Mouse (Mus musculus): ENCODE measurements around the gene Scnn1a. TPM values are rescaled to one million over a fixed set of nuclear protein-coding genes. Genes with fewer than 3 reads are reported as not detected.

Gene Scnn1a
- total RNA-seq, 1 experiment from 2014 or later, result 0.79 TPM

DNA sequence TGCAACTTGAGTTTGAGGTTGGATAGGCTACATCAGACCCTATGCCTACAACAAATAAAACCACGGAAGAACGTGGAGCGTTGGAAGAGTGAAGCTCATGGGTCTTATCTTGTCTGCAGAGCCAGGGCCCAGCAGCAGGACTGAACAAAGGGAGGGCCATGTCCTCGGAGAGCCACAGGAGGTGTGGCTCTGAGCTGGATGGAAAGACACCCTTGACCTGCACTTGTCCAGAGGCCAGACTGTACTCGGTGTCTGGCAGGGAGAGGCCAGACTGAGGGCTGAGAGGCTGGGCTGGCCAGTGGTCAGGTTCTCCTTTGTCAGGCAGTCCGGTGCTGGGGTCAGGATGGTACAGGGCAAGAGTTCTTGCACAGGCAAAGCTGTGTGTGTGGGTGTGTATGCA lies 4.9 kb downstream of the Scnn1a start:
- no peak for ATAC-seq (replicated peaks in 1 of 2; ENCODE audit: insufficient read depth in 1 of 2, low FRiP score in 2 of 2, low TSS enrichment in 1 of 2, low read depth in 1 of 2, poor library complexity in 2 of 2, severe bottlenecking in 2 of 2)

DNA sequence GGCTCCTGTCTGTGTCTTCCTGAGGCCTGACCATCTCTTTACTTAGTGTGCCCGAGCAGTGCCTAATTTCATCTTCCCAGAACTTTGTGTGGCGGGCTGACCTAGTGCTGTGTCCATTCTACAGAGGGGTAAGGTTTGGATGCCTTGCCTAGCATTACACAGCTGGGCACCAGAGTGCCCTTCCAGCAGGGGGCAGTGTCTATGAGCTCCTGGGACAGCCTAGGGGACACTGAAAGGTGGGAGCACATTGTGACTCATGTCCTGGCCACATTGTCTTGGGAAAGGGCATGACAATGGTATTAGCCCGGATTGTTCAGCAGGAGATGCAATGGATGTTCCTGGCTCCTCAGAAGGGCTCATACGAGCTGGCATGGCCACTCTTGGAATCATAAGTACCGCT lies 7.8 kb downstream of the Scnn1a start:
- ATAC-seq (replicated peaks in 1 of 2; ENCODE audit: insufficient read depth in 1 of 2, low FRiP score in 2 of 2, low TSS enrichment in 1 of 2, low read depth in 1 of 2, poor library complexity in 2 of 2, severe bottlenecking in 2 of 2), result peak in 1 of 2 experiments; percentile 32; a peak in 1 of 4 replicates

DNA sequence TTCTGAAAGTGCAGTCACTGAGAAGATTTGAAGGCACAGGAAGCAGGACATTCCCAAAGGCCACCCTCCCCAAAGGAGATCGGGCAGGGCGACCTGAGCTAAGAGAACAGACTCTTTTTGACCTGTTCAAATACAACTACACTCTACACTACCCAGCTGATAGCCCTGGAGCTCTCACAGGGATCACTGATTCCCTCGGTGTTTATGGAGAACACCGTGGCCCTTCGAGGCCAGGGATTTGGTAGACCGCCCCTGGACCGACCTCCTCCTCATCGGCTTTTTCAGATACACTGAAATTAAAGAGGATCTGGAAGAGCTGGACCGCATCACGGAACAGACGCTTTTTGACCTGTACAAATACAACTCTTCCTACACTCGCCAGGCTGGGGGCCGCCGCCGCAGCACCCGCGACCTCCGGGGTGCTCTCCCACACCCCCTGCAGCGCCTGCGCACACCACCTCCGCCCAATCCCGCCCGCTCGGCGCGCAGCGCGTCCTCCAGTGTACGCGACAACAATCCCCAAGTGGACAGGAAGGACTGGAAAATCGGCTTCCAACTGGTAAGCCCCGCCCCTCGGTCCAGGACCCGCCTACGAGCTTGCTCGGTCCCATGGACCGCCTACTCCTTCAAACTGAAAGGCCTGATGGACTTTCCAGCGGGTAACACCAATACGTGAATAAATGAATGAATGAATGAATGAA lies 10.3 kb downstream of the Scnn1a start:
- peak; percentile 63 to 72 for ATAC-seq (replicated peaks in 1 of 2; ENCODE audit: insufficient read depth in 1 of 2, low FRiP score in 2 of 2, low TSS enrichment in 1 of 2, low read depth in 1 of 2, poor library complexity in 2 of 2, severe bottlenecking in 2 of 2)

DNA sequence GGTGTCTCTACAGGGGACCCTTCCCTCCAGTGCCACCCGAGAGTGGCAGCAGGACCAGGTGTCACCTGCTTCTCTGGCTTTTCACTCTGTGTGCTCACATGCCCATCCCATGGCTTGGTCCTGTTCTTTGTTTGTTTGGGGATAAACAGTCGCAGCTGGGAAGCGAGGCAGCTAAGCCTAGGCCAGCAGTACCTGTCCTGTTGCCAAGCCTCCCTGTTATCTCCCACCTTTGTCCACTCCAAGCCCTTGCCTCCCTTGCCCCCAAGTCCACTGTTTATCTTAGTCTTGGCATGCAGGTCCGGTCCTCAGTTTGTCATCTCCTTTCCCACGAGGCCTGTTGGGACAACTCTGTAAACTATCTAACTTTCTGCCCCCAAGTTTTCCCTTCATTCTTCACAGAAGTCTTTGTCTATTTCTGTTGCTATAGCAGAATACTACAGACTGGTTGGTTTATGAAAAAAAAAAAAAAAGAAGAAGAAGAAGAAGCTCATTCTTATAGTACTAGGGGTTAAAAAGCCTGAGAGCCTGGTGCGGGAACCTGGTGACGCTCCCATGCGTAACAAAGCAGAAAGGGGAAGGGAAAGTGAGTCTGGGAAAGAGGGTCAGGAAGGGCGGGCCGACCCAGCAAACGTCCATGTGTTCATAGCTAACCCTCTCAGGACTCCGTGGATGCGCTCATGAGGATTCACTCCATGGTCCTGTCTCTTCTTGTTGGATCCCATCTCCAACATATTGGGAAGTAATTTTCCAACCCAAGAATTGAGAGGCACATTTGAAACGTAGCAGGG lies 12.8 kb downstream of the Scnn1a start:
- ATAC-seq (replicated peaks in 1 of 2; ENCODE audit: insufficient read depth in 1 of 2, low FRiP score in 2 of 2, low TSS enrichment in 1 of 2, low read depth in 1 of 2, poor library complexity in 2 of 2, severe bottlenecking in 2 of 2), result peak in 1 of 2 experiments; percentile 29; a peak in 1 of 4 replicates

DNA sequence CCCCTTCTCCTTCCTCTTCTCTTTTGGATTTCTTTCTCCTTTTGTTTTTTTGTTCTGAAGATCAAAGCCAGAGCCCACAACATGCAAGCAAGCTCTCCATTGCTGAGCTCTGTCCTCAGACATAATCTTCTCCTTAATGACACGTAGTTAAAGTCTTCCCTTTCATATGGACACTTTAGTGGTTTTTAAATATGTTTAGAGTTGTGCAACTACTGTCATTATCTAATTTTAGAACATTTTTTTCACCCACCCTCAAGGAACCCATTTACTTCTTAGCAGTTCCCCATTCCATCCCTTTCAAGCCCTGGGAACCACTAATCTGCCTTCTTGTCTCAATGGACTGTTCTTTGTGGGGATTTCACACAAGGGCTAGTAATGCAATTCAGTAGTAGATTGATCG lies 13.9 kb downstream of the Scnn1a start:
- ATAC-seq (replicated peaks in 1 of 2; ENCODE audit: insufficient read depth in 1 of 2, low FRiP score in 2 of 2, low TSS enrichment in 1 of 2, low read depth in 1 of 2, poor library complexity in 2 of 2, severe bottlenecking in 2 of 2), result no peak

DNA sequence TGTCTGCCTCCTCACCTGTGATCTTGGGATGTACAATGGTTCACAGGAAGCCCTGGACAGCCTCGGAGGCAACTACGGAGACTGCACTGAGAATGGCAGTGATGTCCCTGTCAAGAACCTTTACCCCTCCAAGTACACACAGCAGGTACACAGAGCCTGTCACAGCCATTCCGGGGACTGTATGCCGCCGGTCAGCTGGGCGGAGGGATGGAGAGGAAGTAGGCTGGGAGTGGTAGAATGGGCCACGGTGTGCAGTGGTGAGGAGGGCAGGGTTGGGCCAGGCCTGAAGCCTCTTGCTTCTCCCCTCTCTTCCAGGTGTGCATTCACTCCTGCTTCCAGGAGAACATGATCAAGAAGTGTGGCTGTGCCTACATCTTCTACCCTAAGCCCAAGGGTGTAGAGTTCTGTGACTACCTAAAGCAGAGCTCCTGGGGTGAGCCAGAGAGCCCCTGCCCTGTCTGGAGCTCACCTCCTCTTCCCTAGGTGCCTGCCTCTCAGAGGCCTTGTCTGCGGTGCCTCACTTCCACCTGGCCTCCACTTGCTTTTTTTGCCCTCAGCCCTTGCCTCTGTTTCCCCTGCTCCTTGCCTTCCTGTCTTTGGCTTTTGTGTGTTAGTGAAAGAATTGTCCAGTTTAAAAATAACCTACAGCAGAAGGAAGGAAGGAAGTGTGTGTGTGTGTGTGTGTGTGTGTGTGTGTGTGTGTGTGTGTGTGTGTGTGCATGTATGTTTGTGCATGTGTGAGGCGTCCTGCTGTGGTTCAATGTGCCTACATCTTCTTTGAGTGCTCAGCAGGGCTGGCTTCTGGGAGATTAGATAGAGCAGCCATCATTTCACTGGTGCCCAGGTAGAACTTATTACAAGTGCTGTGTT lies 18.6 kb downstream of the Scnn1a start:
- peak in 1 of 2 experiments; percentile 27; a peak in 2 of 4 replicates for ATAC-seq (replicated peaks in 1 of 2; ENCODE audit: insufficient read depth in 1 of 2, low FRiP score in 2 of 2, low TSS enrichment in 1 of 2, low read depth in 1 of 2, poor library complexity in 2 of 2, severe bottlenecking in 2 of 2)

DNA sequence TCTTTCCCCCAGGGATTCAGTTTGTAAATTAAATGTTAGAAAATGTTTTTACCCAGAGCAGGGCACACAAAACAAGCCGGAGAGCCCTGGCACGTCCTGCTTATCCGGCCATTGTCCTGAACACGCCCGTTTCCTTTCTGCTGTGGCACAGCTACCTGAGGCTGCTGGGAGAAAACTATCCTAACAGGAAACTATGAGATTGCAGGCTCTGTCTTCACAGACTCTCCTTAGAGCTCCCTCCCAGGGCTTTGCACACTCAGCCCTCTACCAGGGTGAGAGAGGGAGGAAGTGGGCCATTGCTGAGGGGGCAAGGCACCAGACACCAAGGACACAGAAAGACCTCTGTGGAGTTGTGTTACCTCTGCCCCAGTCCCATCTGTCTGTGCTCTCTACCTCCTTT lies 19.8 kb downstream of the Scnn1a start:
- peak; percentile 19 to 31; a peak in 2 of 4 replicates for ATAC-seq (replicated peaks in 1 of 2; ENCODE audit: insufficient read depth in 1 of 2, low FRiP score in 2 of 2, low TSS enrichment in 1 of 2, low read depth in 1 of 2, poor library complexity in 2 of 2, severe bottlenecking in 2 of 2)

DNA sequence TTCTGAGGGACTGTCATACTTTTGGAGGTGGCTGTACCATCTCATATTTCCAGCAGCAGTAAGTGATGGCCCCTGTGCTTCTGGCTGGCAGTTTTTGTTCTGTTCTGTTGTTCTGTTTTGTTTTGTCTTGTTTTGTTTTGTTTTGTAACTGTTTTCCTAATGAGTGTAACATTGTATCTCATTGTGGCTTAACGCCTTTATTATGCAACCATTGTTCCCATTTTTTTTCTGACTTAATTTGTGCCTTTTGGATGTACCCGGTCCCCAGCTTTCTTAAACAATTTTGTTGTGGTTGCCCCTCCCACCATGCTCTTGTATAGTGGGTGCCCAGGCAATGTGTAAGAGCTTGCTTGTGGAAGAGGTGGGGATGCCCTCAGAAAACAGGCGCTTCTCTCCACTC lies 21.7 kb downstream of the Scnn1a start:
- ATAC-seq (replicated peaks in 1 of 2; ENCODE audit: insufficient read depth in 1 of 2, low FRiP score in 2 of 2, low TSS enrichment in 1 of 2, low read depth in 1 of 2, poor library complexity in 2 of 2, severe bottlenecking in 2 of 2), result no peak

DNA sequence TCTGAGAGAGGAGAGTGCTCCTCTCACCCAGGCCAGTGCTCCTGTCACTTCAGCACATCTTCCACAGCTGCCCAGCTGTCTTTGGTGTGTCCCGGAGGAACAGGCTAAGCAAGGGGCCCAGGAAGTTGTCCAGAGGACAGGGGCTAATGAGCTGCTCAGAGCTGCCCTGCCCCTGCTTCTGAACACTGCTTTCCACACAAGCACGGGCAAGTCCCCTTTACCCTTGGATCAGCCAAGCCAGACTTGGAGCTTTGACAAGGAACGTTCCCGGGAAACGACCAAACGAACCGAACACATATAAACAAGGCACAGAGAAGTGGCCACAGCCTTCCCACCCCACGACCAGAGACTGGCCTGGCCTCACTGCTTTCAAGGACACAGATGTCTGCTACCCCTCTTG lies 23.6 kb downstream of the Scnn1a start:
- no peak for ATAC-seq (replicated peaks in 1 of 2; ENCODE audit: insufficient read depth in 1 of 2, low FRiP score in 2 of 2, low TSS enrichment in 1 of 2, low read depth in 1 of 2, poor library complexity in 2 of 2, severe bottlenecking in 2 of 2)

DNA sequence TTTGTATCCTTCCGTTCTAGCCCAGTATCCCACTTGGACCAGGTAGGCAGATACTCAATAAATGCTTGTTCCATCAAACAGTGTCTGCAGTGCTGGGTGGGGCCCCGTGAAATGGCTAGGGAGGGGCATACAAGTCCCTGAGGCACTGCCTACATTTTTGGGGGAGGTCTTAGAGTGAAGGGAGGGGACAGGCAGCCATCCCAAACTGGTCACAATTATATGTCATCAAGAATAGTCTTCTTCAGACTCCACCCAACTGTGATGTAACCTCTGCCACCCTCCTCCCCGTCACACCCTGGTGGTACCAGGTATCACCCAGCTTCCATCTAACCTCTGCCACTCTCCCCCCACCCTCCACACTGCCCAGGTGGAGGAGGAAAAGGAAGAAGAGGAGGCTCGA lies 24.4 kb downstream of the Scnn1a start:
- no peak; a peak in 1 of 4 replicates for ATAC-seq (replicated peaks in 1 of 2; ENCODE audit: insufficient read depth in 1 of 2, low FRiP score in 2 of 2, low TSS enrichment in 1 of 2, low read depth in 1 of 2, poor library complexity in 2 of 2, severe bottlenecking in 2 of 2)

DNA sequence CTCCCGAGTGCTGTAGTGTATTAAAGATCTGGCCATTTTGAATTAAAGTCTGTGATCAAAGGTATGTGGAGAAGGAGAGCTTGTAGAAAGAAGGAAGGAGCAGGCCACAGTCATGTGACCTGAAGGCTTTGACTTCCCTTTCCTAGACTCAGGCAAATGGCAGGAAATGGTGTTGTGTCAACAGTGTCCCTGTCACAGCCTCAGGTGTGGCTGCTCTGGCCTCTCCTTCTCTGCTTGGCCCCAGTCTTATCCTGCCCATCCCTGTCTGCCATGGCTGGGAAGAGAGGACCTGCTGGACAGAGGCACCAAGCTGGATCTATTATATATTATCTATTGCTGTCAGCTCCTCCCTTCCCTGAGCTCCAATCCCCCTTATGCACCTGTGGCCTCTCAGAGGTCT lies 25.2 kb downstream of the Scnn1a start:
- ATAC-seq (replicated peaks in 1 of 2; ENCODE audit: insufficient read depth in 1 of 2, low FRiP score in 2 of 2, low TSS enrichment in 1 of 2, low read depth in 1 of 2, poor library complexity in 2 of 2, severe bottlenecking in 2 of 2), result peak; percentile 50 to 52

DNA sequence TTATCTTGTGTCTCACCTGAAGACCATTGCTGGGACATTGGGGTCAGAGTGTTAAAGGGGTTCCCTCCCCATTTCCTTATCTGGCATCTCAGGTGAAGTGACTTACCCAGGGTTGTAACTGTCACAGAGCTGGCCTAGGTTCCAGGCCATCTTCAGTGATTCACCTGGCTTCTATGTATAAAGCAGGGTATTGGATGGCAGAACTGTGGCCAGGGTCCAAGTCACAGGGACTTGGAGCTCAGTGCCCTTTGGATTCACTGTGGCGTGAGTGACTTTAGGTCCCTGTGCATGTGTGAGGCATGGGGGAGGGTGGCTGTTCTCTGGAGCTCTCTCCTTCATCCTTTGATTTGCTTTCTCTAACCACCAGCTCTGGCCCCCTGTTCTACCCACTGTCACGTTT lies 25.6 kb downstream of the Scnn1a start:
- ATAC-seq (replicated peaks in 1 of 2; ENCODE audit: insufficient read depth in 1 of 2, low FRiP score in 2 of 2, low TSS enrichment in 1 of 2, low read depth in 1 of 2, poor library complexity in 2 of 2, severe bottlenecking in 2 of 2), result no peak

DNA sequence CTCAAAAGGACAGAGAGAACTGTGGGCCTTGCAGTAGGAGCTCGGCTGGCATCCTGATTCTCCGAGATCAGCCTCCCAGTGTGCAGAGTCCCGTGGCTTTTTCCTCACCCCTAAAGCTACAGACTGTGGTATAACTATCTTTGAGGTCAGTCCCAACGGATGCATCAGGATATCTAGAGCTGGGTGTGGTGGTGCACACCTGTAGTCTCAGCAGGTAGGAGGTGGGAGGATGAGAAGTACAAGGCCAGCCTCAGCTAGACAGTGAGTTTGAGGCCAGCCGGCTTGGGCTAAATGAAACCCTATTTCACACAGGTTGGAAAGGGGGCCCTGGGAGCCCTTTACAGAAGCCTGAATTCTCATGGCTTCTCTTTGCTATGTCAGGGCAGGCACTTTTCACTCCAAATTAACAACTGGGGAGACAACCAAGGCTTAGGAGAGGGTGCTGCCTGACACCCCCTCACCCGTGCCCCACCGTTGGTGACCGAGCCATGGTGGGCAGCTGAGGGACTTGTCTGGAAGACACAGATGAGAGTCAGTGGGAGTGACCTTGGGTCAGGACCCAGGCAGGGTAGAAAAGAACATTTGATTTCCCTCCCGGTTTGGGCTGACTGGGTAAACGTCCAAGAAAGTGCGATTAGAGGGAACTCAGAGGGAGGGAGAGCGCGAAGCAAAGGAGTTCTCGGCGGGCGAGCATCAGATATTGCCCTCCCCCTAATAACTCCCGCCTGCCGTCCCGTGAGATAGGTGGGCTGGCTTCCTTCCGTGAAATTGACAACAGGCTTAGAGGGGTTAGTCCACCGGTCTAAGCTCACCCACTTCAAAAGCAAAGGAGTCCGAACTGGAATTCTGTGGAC lies 28.5 kb downstream of the Scnn1a start, which contains the start of gene Tnfrsf1a:
Gene Tnfrsf1a (plus strand): TSS at position 642 of the 854 bp plus-strand sequence.
- ATAC-seq (replicated peaks in 1 of 2; ENCODE audit: insufficient read depth in 1 of 2, low FRiP score in 2 of 2, low TSS enrichment in 1 of 2, low read depth in 1 of 2, poor library complexity in 2 of 2, severe bottlenecking in 2 of 2), result 0 out of 4 replicates have a peak, but pooled peaks of 1 of the 2 experiments have one; percentile 4

DNA sequence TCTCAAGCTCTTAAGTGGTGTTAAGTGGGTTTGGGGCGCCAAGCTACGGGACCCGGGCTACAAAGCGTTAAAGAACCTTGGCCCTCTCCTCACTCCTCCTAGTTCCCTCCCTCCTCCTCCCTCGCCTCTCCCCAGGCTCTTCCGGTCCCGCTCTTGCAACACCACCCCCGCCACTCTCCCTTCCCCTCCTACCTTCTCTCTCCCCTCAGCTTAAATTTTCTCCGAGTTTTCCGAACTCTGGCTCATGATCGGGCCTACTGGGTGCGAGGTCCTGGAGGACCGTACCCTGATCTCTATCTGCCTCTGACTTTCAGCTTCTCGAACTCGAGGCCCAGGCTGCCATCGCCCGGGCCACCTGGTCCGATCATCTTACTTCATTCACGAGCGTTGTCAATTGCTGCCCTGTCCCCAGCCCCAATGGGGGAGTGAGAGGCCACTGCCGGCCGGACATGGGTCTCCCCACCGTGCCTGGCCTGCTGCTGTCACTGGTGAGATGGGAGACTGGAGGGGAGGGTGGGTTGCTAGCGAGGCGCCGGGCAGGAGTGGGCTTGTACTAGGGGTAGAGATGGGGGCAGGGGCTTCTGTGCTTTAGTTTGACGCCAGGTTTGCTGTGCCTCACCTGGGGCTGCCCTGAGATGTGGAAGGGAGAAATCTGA lies 29.2 kb downstream of the Scnn1a start:
- peak; percentile 78 to 84 for ATAC-seq (replicated peaks in 1 of 2; ENCODE audit: insufficient read depth in 1 of 2, low FRiP score in 2 of 2, low TSS enrichment in 1 of 2, low read depth in 1 of 2, poor library complexity in 2 of 2, severe bottlenecking in 2 of 2)

DNA sequence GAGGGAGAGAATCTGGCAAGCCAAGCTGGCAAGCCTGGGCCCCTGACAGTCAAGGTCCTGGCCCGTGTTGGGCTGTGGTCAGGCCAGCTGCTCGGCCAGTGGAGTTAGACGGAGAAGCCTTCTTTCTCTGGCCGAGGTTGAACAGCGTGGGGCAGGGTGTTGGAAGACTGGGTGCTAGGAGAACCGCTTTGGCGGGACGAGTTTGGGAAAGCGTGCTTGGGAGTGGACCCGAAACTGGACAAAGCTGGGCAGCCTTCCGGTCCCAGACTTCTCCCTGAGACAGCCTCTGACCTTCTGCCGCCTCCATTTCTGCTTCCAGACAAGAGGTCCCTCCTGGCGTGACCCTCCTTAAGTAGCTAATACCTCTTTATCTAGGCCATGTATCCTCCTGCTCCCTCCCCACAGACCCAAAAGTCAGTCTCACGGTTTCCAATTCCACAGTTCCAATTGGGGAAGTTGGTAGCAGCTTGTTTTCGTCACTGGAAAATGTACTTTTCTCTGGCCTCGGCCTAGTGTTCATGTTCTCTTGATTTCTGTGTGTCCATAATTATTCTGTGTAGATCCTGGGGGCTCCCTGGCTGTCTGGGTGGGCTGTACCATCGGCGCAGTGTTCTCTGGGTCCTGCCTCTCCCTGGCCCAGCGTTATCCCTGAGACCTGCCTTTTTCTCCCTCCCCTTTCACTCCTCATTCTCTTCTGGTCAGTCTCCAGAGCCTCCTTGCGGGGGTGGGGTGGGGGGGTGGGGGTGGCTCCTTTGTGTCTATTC lies 30.0 kb downstream of the Scnn1a start:
- ATAC-seq (replicated peaks in 1 of 2; ENCODE audit: insufficient read depth in 1 of 2, low FRiP score in 2 of 2, low TSS enrichment in 1 of 2, low read depth in 1 of 2, poor library complexity in 2 of 2, severe bottlenecking in 2 of 2), result peak in 1 of 2 experiments; percentile 22; a peak in 1 of 4 replicates

DNA sequence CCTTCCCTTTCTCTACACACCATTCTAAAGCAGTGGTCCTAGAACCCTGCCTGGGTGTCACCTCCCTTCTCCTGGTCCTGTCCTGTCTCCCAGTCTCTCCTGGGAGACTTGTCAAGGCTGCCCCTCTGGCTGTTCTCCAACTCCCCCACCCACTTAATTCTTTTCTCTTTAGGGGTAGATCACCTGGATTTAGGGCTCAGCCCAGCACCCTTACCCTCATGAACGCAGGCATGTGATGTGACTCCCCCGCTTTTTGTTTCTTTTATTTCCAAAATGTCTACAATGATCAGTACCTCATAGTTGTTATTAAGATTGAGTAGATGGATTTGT lies 30.5 kb downstream of the Scnn1a start:
- ATAC-seq (replicated peaks in 1 of 2; ENCODE audit: insufficient read depth in 1 of 2, low FRiP score in 2 of 2, low TSS enrichment in 1 of 2, low read depth in 1 of 2, poor library complexity in 2 of 2, severe bottlenecking in 2 of 2), result no peak
